Mouse (Mus musculus): ENCODE measurements around the gene Nans.

Gene Nans

GRCm38 (mm10) chr4:46532926-46533325, 43.9 kb downstream of the Nans start:
- DNase-seq (ENCODE audit: low spot score in 2 of 2) = no peak

GRCm38 (mm10) chr4:46533934-46534720, 45.1 kb downstream of the Nans start:
- no peak for DNase-seq (ENCODE audit: low spot score in 2 of 2)

DNA sequence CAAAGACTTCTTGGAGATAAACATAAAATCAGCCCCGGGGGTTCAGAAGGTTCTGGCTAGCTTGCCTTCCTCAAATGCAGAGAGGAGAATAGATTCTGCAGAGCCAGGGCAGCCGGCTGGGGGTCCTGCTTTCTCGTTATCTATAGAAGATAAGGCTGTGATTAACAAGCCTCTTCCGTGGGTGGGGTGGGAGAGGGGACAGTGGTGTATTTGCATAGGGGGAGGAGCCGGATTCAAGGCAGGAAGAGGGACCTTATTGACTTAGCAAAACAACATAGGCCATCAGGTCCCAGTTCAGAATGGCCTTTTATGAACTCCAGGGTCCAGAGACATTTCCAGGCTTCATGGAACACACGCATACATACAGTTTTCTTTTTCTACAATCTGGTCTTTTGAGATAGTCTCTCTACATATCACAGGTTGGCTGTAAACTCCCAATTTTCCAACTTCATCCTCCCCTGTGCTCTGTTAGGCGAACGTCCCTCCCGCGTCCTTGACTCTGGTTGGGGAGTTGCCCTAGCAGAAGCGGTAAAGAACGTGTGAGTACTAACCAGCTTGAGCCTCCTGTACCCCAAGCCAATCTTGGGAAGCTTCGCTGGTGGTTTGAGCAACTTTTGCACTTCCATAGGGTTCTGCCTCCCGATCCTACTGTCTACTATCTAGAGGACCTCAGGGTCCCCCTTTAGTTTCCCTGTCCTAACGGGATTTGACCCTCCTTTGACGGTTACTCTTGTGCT, 46.2 kb downstream of the Nans start:
- DNase-seq (ENCODE audit: low spot score in 2 of 2) = no peak

GRCm38 (mm10) chr4:46535840-46536361, 46.9 kb downstream of the Nans start, which contains the start of gene Trim14:
Gene Trim14 (minus strand): TSS chr4:46536141.
- no peak for DNase-seq (ENCODE audit: low spot score in 2 of 2)

DNA sequence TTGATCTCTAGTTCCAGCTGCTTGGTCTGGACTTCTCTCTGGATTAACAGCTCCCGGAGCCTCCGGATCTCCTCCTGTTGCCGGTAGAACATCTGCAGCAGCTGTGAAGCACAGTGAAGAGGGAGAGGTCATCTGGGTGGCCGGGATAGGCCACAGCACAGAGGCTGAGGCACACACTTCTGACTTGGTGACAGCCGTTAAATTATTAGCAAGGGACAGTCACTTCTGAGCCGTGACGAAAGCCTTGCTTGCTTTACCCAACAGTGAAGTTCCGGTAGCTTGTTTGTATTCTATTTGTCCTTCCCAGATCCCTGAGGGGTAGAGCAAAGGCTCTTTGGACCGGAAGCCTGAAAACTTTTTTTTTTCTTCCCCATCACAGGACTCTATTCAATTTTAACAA, 50.1 kb downstream of the Nans start:
- no peak for DNase-seq (ENCODE audit: low spot score in 2 of 2)

GRCm38 (mm10) chr4:46541707-46542106, 52.7 kb downstream of the Nans start:
- no peak for DNase-seq (ENCODE audit: low spot score in 2 of 2)

GRCm38 (mm10) chr4:46543366-46544050, 54.5 kb downstream of the Nans start:
- DNase-seq (ENCODE audit: low spot score in 2 of 2) = no peak

DNA sequence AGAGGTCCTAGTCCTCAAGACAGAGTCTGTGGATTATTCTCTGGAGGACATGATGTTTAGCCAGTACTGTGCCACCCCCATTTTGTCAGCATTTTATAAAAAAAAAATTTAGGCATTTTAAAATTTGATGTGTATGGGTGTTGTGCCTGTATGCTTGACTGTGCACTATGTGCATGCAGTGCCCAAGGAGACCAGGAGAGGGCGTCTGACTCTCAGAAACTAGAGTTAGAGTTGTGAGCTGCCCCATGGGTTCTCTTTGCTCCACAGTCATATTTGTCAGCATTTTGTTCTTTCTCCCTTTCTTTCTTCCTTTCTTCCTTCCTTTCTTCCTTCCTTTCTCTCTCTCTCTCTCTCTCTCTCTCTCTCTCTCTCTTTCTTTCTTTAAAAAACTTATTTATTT, 55.3 kb downstream of the Nans start:
- DNase-seq (ENCODE audit: low spot score in 2 of 2) = no peak

- DNase-seq (ENCODE audit: low spot score in 2 of 2) = no peak
Observed at GRCm38 (mm10) chr4:46545498-46545897, 56.5 kb downstream of the Nans start.

DNA sequence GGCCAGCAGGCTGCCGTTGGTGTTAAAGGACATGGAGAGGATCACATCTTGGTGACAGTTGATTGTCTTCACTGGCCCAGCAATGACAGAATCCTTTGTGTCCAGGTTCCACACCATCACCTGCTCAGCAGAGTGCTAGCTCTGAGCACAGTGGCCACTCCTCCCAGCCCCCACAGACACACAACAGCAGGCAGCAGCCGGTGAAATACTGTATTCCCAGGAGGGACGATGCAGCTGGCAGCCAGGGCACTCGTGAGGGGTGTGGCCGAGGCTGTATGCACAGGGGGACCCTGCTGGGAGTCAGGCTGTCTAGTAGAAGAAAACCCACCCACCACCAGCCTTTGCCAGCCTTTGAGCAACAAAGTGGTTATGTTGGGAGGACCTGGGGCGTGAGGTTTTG, 57.7 kb downstream of the Nans start:
- no peak for DNase-seq (ENCODE audit: low spot score in 2 of 2)

DNA sequence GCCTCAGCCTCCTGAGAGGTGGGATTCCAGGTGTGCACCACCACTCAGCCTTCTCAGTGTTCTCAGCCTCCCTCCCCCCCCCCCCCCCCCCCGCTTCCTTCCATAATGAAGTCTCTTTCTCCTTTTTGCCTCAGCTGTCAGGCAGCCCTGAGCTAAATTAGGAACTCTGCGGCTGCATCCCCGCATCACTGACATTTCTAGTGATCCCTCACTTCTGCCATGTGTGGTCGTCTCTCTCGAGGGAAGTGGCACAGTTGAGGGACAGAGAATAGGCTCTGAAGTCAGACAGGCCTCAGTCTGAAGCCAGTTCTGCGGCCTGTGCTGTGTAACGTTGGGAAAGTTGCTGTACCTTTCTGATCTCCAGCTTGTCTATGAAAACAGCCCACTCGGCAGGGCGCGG, 60.9 kb downstream of the Nans start:
- DNase-seq (ENCODE audit: low spot score in 2 of 2) = no peak

DNA sequence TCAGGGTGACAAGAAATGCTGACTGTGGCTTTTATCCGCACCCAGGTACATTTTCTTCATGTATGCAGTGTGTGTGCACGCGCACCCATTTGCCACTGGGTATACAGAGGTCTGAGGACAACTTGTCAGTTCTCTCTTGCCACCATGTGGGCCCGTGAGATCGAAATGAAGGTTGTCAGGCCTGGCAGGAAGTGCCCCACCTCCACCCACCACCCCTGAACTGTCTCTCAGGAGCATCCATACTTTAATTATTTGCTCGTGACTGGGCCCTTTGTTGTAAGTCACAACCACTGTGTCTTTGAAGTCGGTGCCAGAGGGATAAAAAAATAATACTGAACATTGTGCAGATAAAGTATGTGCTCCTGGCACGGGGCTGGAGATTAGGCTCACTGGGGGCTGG, 61.4 kb downstream of the Nans start:
- DNase-seq (ENCODE audit: low spot score in 2 of 2) = no peak
